Mouse (Mus musculus): ENCODE data around the gene Tspan14. TPM values are rescaled to one million over a fixed set of nuclear protein-coding genes. Genes with fewer than 3 reads are reported as not detected.
A peak's percentile ranks its signal among the peaks of the same experiment; 100 is the strongest.

Gene Tspan14
- polyA plus RNA-seq, 1 experiment from 2014 or later = 109 TPM

DNA sequence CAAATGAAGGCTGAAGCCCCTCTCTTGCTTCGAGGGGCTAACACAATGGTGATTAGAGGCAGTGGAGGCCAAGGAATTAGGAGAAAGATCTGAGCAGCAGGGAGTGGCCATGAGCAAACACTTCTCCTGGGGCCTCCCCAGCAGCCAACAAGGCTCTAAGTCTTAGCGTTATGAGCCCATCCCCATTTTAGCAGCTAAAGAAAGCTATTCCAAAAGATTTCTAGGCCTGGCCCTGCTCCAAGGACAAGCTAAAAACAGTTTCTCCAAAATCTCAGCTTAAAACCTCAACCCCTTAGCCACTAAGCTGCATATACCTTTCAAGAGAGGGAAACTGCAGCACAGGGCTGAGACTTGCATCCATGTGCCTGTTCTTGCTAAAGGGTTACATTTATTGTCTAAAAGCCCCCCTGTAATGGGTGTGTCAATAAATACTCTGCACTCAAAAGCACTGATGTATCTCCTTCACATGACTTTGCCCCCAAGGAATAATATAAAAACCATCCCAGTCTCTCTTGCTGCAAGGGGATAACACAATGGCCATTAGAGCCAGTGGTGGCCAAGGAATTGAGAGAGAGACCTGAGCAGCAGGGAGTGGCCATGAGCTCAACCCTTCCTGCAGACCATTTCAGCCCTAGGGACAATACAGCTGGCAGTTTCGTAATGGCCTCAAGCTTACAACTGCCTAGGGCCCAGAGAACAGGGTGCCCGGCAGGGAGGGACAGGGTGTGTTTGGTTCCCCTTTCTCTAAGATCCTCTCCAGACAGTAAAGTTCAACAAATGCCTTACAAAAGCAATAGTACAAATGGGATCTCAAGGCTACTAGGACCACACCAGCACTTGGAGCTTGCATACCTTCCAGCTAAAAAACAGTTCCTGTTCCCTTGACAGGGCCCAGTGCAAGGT lies 8.3 kb downstream of the Tspan14 start:
- H3K9me3 ChIP-seq (replicated peaks) = no peaks in the 10 kb centered on the region
- ATAC-seq (replicated peaks; ENCODE audit: low FRiP score) = no peak
- peak overlapping the region; percentile 91 for H3K27ac ChIP-seq
- H3K4me3 ChIP-seq (replicated peaks) = no peak overlapping the region
- 0 out of 2 replicates have a peak overlapping the region, but pooled peaks have one; percentile 21 for H3K4me2 ChIP-seq
- H3K4me1 ChIP-seq = peaks cover 90% of the 10 kb centered on the region
- H3K9ac ChIP-seq = 0 out of 2 replicates have a peak overlapping the region, but pooled peaks have one; percentile 10
- no peaks in the 10 kb centered on the region for H3K36me3 ChIP-seq
- H3K27me3 ChIP-seq = no peaks in the 10 kb centered on the region
- 24% methylated on average over 4 of the region's 4 CpGs for WGBS

DNA sequence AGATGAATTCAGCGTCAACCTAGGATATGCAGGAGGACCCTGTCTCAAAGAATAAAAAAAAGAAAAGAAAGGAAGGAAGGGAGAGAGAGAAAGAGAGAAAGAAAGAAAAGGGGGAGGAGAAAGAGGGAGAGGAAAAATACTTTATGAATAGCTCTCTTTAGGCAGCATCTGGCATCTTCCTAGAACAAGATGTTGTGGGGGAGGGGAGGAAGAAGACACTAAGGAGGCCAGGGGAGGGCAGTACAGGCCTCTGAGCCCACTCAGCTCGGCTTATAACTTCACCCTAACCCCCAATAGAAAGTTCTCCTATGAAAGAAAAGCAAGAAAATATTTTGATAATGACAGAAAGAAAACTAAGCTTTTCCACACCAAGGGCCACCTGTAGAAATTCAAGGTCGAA lies 9.0 kb downstream of the Tspan14 start:
- Histone ChIP-seq H3K27ac (peak overlapping the region; percentile 91), H3K4me2 (0 out of 2 replicates have a peak overlapping the region, but pooled peaks have one; percentile 21), H3K27me3 (no peaks in the 10 kb centered on the region), H3K36me3 (no peaks in the 10 kb centered on the region), H3K4me1 (peaks cover 89% of the 10 kb centered on the region), H3K4me3 (replicated peaks) (no peak overlapping the region), H3K9me3 (replicated peaks) (no peaks in the 10 kb centered on the region), H3K9ac (0 out of 2 replicates have a peak overlapping the region, but pooled peaks have one; percentile 10)
- no peak for ATAC-seq (replicated peaks; ENCODE audit: low FRiP score)
- WGBS = 54% methylated on average over 3 of the region's 3 CpGs

DNA sequence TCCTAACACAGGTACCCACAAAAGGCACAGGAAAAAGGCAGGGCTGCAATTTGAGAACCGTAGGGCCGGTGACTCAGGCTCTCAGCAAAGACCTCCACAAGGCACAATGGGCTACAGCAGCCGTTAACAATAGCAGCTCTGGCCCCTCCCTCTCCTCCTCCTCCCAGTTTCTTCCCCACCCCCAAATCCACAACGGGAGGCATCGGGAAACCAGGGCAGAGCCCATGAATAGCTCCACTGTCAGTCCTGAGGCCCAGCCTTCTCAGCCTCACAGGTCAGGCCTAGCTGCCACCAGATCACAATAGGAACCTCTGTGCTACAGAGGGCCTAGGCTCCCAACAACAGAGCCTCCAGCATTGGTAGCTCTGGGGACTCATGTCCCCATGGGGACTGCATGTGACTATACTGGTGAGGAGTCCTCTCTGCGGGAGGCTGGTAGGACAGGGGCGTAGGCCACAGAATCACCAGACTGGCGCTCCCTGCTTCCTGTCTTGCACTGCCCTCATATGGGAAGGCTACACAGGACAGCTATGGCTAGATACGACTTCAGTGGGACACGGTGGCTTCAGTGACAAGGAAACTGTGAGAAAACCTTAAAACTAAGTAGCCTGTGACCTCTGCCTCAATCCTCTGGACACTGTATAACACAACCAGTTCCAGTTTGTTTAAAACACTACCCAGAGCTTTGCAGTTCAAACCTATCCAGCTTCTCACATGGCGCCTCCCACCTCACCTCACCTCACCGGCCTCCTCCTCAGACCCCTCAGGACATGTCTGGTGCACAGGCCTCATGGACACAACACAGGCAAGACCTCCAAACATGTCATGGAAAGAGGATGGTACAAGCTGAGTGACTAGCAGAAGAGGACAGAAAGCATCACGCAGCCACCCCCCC lies 10.1 kb downstream of the Tspan14 start:
- Histone ChIP-seq H3K36me3 (no peaks in the 10 kb centered on the region), H3K9me3 (replicated peaks) (no peaks in the 10 kb centered on the region), H3K27ac (peak overlapping the region; percentile 91), H3K4me2 (peak overlapping the region; percentile 38), H3K4me1 (peaks cover 86% of the 10 kb centered on the region), H3K9ac (0 out of 2 replicates have a peak overlapping the region, but pooled peaks have one; percentile 8), H3K27me3 (no peaks in the 10 kb centered on the region), H3K4me3 (replicated peaks) (no peak overlapping the region)
- peak; percentile 78 for ATAC-seq (replicated peaks; ENCODE audit: low FRiP score)
- 27% methylated on average over 13 of the region's 13 CpGs for WGBS

DNA sequence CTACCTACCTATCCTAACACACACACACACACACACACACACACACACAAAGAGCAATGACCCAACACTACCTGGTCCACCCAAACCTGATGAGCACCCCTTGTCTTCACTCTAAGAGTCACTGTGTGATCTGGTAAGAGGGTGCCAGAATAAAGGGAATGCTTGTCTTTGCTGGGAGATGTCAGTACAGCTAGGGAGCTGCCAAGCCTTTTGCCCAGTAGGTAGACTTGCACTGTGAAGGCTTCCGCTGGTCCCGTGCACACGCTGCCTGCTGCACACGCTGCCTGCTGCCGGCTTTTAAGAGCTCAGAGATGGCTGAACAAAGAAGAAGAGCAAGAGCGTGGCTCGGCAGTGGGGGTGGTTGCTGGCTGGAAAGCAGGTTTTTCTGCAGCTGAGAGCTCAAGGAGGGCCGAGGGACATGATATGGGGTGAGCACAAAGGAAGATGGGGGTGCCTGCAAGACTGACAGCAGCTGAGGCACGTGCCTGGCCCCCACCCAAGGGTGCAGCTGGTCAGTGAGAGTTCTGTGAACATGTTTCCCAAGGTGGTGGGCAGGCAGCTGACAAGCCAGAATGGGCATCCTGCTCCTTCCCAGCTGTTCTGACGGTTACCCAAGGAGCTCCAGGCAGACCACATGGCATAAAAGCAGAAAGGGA lies 10.9 kb downstream of the Tspan14 start:
- Histone ChIP-seq H3K36me3 (no peaks in the 10 kb centered on the region), H3K4me2 (peak overlapping the region; percentile 38; the same call in 1 of the 2 replicates)
- 23% methylated on average over 10 of the region's 10 CpGs for WGBS

DNA sequence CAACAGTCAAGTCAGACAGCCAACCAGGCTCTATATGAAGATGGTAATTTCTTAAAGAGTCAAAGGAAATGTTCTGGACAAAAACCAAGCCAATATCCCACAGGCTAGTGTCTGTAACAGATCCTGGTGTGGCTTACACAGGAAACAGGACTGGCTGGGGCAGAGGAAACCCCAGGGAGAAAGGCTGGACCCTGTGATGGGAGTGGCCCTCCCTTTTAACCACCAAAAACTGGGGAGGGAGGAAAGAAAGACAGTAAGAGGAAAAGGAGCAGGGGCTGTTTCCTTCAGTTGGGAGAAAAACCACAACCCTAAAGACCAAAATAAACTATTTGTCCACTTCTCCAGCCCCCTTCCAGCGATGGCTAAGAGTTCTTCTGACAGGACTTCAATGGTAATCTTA lies 11.5 kb downstream of the Tspan14 start:
- H3K27me3 ChIP-seq = no peaks in the 10 kb centered on the region
- H3K9ac ChIP-seq = no peak overlapping the region
- H3K4me1 ChIP-seq = peaks cover 90% of the 10 kb centered on the region
- WGBS = 85% methylated on average over 1 of the region's 1 CpGs
- no peak overlapping the region for H3K4me3 ChIP-seq (replicated peaks)
- no peaks in the 10 kb centered on the region for H3K36me3 ChIP-seq
- H3K9me3 ChIP-seq (replicated peaks) = no peaks in the 10 kb centered on the region
- ATAC-seq (replicated peaks; ENCODE audit: low FRiP score) = no peak
- 0 out of 2 replicates have a peak overlapping the region, but pooled peaks have one; percentile 38 for H3K4me2 ChIP-seq
- H3K27ac ChIP-seq = peak overlapping the region; percentile 91

More for the DNA sequence above, 10.9 kb downstream of the Tspan14 start:
- Histone ChIP-seq H3K27me3 (no peaks in the 10 kb centered on the region), H3K9me3 (replicated peaks) (no peaks in the 10 kb centered on the region), H3K4me3 (replicated peaks) (no peak overlapping the region), H3K27ac (peak overlapping the region; percentile 91), H3K4me1 (peaks cover 88% of the 10 kb centered on the region), H3K9ac (0 out of 2 replicates have a peak overlapping the region, but pooled peaks have one; percentile 7)
- no peak; the same call in 1 of the 2 replicates for ATAC-seq (replicated peaks; ENCODE audit: low FRiP score)

DNA sequence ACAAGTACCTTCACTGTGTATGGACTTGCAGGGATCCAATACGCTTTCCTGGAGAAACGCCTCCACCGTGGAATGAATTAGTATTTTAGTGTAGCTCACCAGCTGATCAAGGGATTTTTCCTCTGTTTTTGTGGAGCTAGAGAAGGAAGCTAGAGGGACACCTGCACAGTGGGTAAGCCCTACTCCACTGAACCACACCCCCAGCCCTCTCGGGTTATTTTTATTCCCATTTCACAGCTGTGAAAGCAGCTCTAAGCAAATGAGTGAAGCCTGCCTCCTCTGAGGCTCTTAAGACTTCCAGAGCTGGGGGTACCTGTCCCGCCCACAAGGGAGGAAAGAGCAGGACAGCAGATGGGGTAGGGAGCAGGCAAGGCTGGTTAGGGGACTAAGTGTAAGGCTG lies 13.2 kb downstream of the Tspan14 start:
- WGBS = 61% methylated on average over 5 of the region's 5 CpGs
- Histone ChIP-seq H3K4me2 (no peak overlapping the region), H3K4me1 (peaks cover 90% of the 10 kb centered on the region), H3K9me3 (replicated peaks) (no peaks in the 10 kb centered on the region), H3K27ac (0 out of 2 replicates have a peak overlapping the region, but pooled peaks have one; percentile 9), H3K4me3 (replicated peaks) (no peak overlapping the region), H3K36me3 (no peaks in the 10 kb centered on the region), H3K27me3 (no peaks in the 10 kb centered on the region), H3K9ac (no peak overlapping the region; the same call in 1 of the 2 replicates)
- ATAC-seq (replicated peaks; ENCODE audit: low FRiP score) = no peak

DNA sequence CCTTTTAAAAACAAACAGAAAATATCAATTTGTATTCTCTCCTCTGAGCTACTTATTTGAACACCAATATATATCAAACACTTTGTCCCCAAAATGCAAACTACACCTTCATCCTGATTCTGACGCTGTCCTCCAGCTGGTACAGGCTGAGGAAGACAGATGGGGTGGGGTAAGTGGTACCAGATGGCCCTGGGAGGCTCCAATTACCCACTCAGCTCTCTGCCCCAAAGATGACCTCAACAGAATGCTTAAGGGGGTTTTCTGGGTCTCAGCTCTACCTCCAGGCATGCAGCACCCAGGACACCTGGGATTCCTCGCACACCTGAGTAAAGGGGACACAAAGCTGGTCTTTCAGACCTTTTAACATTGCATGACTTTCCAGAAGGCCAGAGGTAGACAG lies 13.9 kb downstream of the Tspan14 start:
- Histone ChIP-seq H3K36me3 (no peaks in the 10 kb centered on the region), H3K4me3 (replicated peaks) (no peak overlapping the region), H3K9ac (no peak overlapping the region), H3K9me3 (replicated peaks) (no peaks in the 10 kb centered on the region), H3K4me2 (no peak overlapping the region), H3K27ac (no peak overlapping the region), H3K4me1 (peaks cover 90% of the 10 kb centered on the region), H3K27me3 (no peaks in the 10 kb centered on the region)
- WGBS = 39% methylated on average over 2 of the region's 2 CpGs
- ATAC-seq (replicated peaks; ENCODE audit: low FRiP score) = no peak

DNA sequence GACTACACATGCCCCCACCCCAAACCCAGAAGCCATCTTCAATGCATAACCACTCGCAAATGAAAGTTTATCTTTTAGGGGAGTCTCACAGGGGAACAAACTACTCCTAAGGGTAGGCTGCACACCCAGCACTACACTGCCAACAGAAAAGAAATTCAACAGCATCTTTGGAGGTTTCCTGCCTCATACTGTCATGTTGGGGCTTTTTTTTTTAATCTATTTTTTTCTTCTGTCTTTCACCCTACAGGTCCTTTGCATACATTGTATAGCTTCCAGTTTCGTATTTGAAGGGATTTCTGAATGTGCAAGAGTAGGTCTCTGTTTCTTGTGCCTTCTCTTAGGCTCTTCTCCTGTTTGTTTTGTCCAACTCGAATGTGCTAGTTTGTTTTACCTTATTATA lies 14.3 kb downstream of the Tspan14 start:
- Histone ChIP-seq H3K9me3 (replicated peaks) (no peaks in the 10 kb centered on the region), H3K4me3 (replicated peaks) (no peak overlapping the region), H3K4me2 (no peak overlapping the region), H3K4me1 (peaks cover 90% of the 10 kb centered on the region), H3K27ac (no peak overlapping the region), H3K9ac (no peak overlapping the region), H3K27me3 (no peaks in the 10 kb centered on the region), H3K36me3 (no peaks in the 10 kb centered on the region)
- 82% methylated on average over 3 of the region's 3 CpGs for WGBS
- ATAC-seq (replicated peaks; ENCODE audit: low FRiP score) = no peak

DNA sequence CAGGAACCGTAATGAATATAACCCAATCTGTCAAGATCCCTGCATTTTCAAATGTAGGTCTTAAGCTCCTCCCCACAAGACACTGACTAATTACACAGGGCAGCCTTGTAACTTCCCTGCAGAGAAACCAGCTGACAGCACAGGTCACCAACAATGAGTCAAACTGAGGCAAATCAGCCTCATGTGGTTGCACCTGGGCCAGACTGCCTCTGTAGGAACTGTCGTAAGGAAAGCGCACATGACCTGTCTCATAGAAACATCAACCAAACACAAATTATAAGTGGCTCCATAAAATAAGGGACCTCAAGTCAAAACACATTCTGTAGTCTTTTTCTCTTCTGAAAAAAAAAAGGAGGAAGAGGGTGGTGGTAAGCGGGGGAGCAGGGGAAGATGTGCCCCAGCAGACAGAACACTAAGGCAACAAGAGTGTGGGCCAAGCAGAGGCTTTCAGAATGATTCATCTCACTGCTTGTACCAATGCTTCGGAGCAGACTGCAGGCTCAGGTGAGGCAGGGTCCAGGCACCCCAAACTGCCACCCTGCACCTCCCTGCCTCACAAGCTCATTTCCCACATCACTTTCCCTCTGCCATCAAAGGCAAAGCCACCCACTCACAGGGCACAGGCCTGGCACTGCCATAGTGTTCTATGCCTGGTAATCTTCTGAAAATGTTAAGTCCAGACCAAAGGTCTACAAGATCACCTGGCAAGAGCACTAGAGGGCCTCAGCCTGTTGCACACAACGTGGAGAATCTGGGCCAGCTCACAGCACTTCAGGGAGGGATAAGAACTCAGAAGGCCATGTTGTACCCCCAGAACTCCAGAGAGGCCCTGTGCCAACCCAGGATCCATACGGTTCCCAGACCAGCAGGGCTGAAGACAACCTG lies 16.6 kb downstream of the Tspan14 start:
- H3K4me2 ChIP-seq = no peak overlapping the region
- no peak for ATAC-seq (replicated peaks; ENCODE audit: low FRiP score)
- H3K9ac ChIP-seq = no peak overlapping the region
- H3K36me3 ChIP-seq = peaks cover 14% of the 10 kb centered on the region; the same call in 1 of the 2 replicates
- peaks cover 68% of the 10 kb centered on the region for H3K4me1 ChIP-seq
- 72% methylated on average over 7 of the region's 7 CpGs for WGBS
- peak overlapping the region; percentile 41; the same call in 1 of the 2 replicates for H3K27ac ChIP-seq
- no peaks in the 10 kb centered on the region for H3K27me3 ChIP-seq
- H3K4me3 ChIP-seq (replicated peaks) = no peak overlapping the region
- no peaks in the 10 kb centered on the region for H3K9me3 ChIP-seq (replicated peaks)

DNA sequence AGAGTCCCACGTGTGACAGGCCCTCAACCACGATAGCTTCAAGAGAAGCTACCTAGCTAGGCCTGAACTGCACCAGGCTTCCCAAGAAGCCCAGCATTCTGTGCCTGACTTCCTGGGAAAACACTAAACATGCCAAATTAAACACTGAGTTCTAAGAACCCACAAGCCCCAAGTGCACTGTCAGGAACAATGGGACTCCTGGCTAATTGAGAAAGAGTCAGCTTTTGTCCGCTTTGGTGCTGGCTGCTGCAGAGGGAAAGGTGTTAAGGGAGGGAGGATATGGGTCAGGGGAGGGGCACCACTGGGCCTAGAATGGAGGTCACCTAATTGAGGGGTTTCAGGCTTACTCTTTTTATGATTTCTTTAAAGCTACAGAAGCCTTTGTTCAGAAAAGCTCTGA lies 17.6 kb downstream of the Tspan14 start:
- Histone ChIP-seq H3K4me2 (no peak overlapping the region), H3K9me3 (replicated peaks) (no peaks in the 10 kb centered on the region), H3K4me3 (replicated peaks) (no peak overlapping the region), H3K36me3 (peaks cover 18% of the 10 kb centered on the region; the same call in 1 of the 2 replicates), H3K9ac (no peak overlapping the region), H3K4me1 (peaks cover 60% of the 10 kb centered on the region), H3K27me3 (no peaks in the 10 kb centered on the region), H3K27ac (peak overlapping the region; percentile 75)
- 27% methylated on average over 3 of the region's 3 CpGs for WGBS
- ATAC-seq (replicated peaks; ENCODE audit: low FRiP score) = no peak

Data from kidney, embryonic 15.5 days (tissue).